In genomic region chr13:69984159-69984558, GRCm38 (mm10) we compare ENCODE assay signal across 21 mouse cellular contexts.
DNase-seq lines count a peak whose midpoint lies in the region; ATAC-seq and TF ChIP-seq lines count a peak whose summit lies in the region.
"Had no signal": no experiment of that assay in that cellular context is flagged by ENCODE, and none has a peak within 500 bp of the region (broad histone marks: within the 10 kb centered on the region; RNA-seq: fewer than 3 reads in every experiment).

No protein-coding gene starts in this region.

- H3K36me3 ChIP-seq in midbrain, embryonic 13.5 days = no peaks in the 10 kb centered on the region
- H3K36me3 ChIP-seq in midbrain, postnatal 0 days (ENCODE audit: insufficient read depth, low read length) = no peaks in the 10 kb centered on the region
- H3K36me3 ChIP-seq in hindbrain, embryonic 12.5 days = no peaks in the 10 kb centered on the region
- H3K36me3 ChIP-seq: embryonic facial prominence, embryonic 13.5 days; limb, embryonic 13.5 days; liver, embryonic 15.5 days had no signal

- 52% methylated on average over 1 of the region's 1 CpGs for WGBS in midbrain, embryonic 13.5 days
- 50% methylated on average over 1 of the region's 1 CpGs for WGBS in midbrain, postnatal 0 days
- WGBS in hindbrain, embryonic 12.5 days = 33% methylated on average over 1 of the region's 1 CpGs

- H3K27ac ChIP-seq in midbrain, embryonic 13.5 days = peak overlapping the region; percentile 44; the same call in 1 of the 2 replicates
- H3K27ac ChIP-seq in midbrain, postnatal 0 days (ENCODE audit: low read depth, low read length) = no peak overlapping the region
- H3K27ac ChIP-seq in hindbrain, embryonic 12.5 days = peak overlapping the region; percentile 9; the same call in 1 of the 2 replicates
- H3K27ac ChIP-seq: embryonic facial prominence, embryonic 13.5 days; gastrocnemius, adult 2 months; heart, adult 2 months; limb, embryonic 13.5 days; liver, embryonic 15.5 days had no signal

- DNase-seq in embryo, embryonic 11 days = peak; percentile 10
- no peak for DNase-seq in embryo, embryonic 9.5 days (ENCODE audit: extremely low spot score)
- DNase-seq in midbrain, postnatal 0 days (ENCODE audit: low spot score) = no peak
- peak; percentile 60 for DNase-seq in retina, postnatal 1 day
- no peak for DNase-seq in layer of hippocampus, adult 9-11 months
- DNase-seq in Muller cell, postnatal 12 days (ENCODE audit: inconsistent ontology term) = no peak
- DNase-seq: adrenal gland, postnatal 10 days; cerebellum, adult 11-12 months; cerebellum, postnatal 36 days; gastrocnemius, adult 2 months; heart, adult 2 months; kidney, adult 8-10 months; kidney, postnatal 36 days; thymus, postnatal 36 days had no signal

- ATAC-seq in midbrain, embryonic 13.5 days = peak; percentile 54
- ATAC-seq in midbrain, postnatal 0 days (ENCODE audit: low FRiP score) = no peak
- peak; percentile 81 for ATAC-seq in hindbrain, embryonic 12.5 days (ENCODE audit: low FRiP score)
- ATAC-seq: lung, postnatal 0 days had no signal

- no peak overlapping the region for H3K4me3 ChIP-seq in midbrain, embryonic 13.5 days (replicated peaks)
- no peak overlapping the region for H3K4me3 ChIP-seq in midbrain, postnatal 0 days (ENCODE audit: low read depth, low read length)
- no peak overlapping the region for H3K4me3 ChIP-seq in hindbrain, embryonic 12.5 days
- H3K4me3 ChIP-seq: embryonic facial prominence, embryonic 13.5 days; gastrocnemius, adult 2 months; heart, adult 2 months; limb, embryonic 13.5 days; liver, embryonic 15.5 days; myocyte had no signal

- no peaks in the 10 kb centered on the region for H3K9me3 ChIP-seq in midbrain, embryonic 13.5 days
- H3K9me3 ChIP-seq in midbrain, postnatal 0 days (ENCODE audit: low read length) = no peaks in the 10 kb centered on the region
- H3K9me3 ChIP-seq in hindbrain, embryonic 12.5 days (replicated peaks) = no peaks in the 10 kb centered on the region
- H3K9me3 ChIP-seq: embryonic facial prominence, embryonic 13.5 days; limb, embryonic 13.5 days; liver, embryonic 15.5 days had no signal

- TF ChIP-seq CTCF in midbrain, postnatal 0 days (IDR thresholded peaks at IDR 0.05) = no peak

- H3K4me1 ChIP-seq in midbrain, embryonic 13.5 days (replicated peaks) = peaks cover 31% of the 10 kb centered on the region
- H3K4me1 ChIP-seq in midbrain, postnatal 0 days (ENCODE audit: insufficient read depth, low read length) = peaks cover 3% of the 10 kb centered on the region; the same call in 1 of the 2 replicates
- peaks cover 26% of the 10 kb centered on the region for H3K4me1 ChIP-seq in hindbrain, embryonic 12.5 days
- H3K4me1 ChIP-seq: liver, embryonic 15.5 days had no signal

- no peaks in the 10 kb centered on the region for H3K27me3 ChIP-seq in midbrain, embryonic 13.5 days
- H3K27me3 ChIP-seq in midbrain, postnatal 0 days (ENCODE audit: insufficient read depth, low read length) = no peaks in the 10 kb centered on the region
- no peaks in the 10 kb centered on the region for H3K27me3 ChIP-seq in hindbrain, embryonic 12.5 days
- H3K27me3 ChIP-seq: liver, embryonic 15.5 days had no signal

- no peak overlapping the region for H3K4me2 ChIP-seq in midbrain, embryonic 13.5 days (replicated peaks)
- no peak overlapping the region for H3K4me2 ChIP-seq in midbrain, postnatal 0 days (ENCODE audit: low read depth, low read length, poor library complexity, severe bottlenecking)
- no peak overlapping the region for H3K4me2 ChIP-seq in hindbrain, embryonic 12.5 days (replicated peaks)
- H3K4me2 ChIP-seq: embryonic facial prominence, embryonic 13.5 days; limb, embryonic 13.5 days; liver, embryonic 15.5 days had no signal

- no peak overlapping the region for H3K9ac ChIP-seq in midbrain, embryonic 13.5 days (replicated peaks)
- no peak overlapping the region for H3K9ac ChIP-seq in midbrain, postnatal 0 days (replicated peaks; ENCODE audit: low read length, poor library complexity, severe bottlenecking)
- no peak overlapping the region for H3K9ac ChIP-seq in hindbrain, embryonic 12.5 days
- H3K9ac ChIP-seq: embryonic facial prominence, embryonic 13.5 days; limb, embryonic 13.5 days; liver, embryonic 15.5 days had no signal

Comparison
In these comparisons a context has a peak if more than half of its experiments do, and no peak if none do; other contexts are left out.
1. DNase-seq: peak in embryo, embryonic 11 days (single experiment) and retina, postnatal 1 day (single experiment); none in embryo, embryonic 9.5 days (single experiment), midbrain, postnatal 0 days (single experiment), layer of hippocampus, adult 9-11 months (single experiment) and Muller cell, postnatal 12 days (single experiment).